Mouse (Mus musculus): ENCODE measurements around the gene Scgb1b15.
"Not testable (repeated sequence)": the region's sequence is repeated elsewhere in the genome, so short reads cannot be mapped to it uniquely, and the experiment has no call there.

The Scgb1b15 gene

GRCm38 (mm10) chr7:32836254-32836653 lies at the start of gene Scgb1b15:
Gene Scgb1b15 (plus strand): TSS chr7:32836554.
- DNase-seq (ENCODE audit: low spot score) = not testable (repeated sequence)

- not testable (repeated sequence) for DNase-seq (ENCODE audit: low spot score)
Measured at GRCm38 (mm10) chr7:32829562-32829961, 6.8 kb upstream of the Scgb1b15 start, which contains the start of gene Scgb2b15. Gene Scgb2b15 (minus strand): TSS chr7:32829662.

Measured in layer of hippocampus, adult 11-12 months (tissue).